Mouse (Mus musculus): ENCODE results near the gene Irf2bpl. TPM values are rescaled to one million over a fixed set of nuclear protein-coding genes. Genes with fewer than 3 reads are reported as not detected.
A peak's percentile ranks its signal among the peaks of the same experiment; 100 is the strongest.

The Irf2bpl gene
- polyA plus RNA-seq, 1 experiment from 2014 or later: 16.4 TPM

- Histone ChIP-seq H3K4me3 (ENCODE audit: low read depth, low read length) (no peak overlapping the region), H3K9me3 (replicated peaks; ENCODE audit: control insufficient read depth, low read length) (no peaks in the 10 kb centered on the region), H3K4me2 (ENCODE audit: low read depth, low read length) (no peak overlapping the region), H3K27me3 (ENCODE audit: control insufficient read depth, insufficient read depth, low read length) (no peaks in the 10 kb centered on the region), H3K4me1 (ENCODE audit: control insufficient read depth, insufficient read depth, low read length) (peaks cover 7% of the 10 kb centered on the region), H3K36me3 (replicated peaks; ENCODE audit: control insufficient read depth, insufficient read depth, low read depth, low read length) (no peaks in the 10 kb centered on the region), H3K9ac (replicated peaks; ENCODE audit: low read length) (no peak overlapping the region), H3K27ac (replicated peaks; ENCODE audit: low read depth, low read length) (no peak overlapping the region)
- WGBS: 78% methylated on average over 7 of the region's 7 CpGs
- ATAC-seq (replicated peaks; ENCODE audit: insufficient number of reproducible peaks, low FRiP score, low TSS enrichment, low read depth) (no peak), DNase-seq (ENCODE audit: low spot score) (no peak)
Observed at GRCm38 (mm10) chr12:86916796-86917573, 32.4 kb upstream of the Irf2bpl start.

- Histone ChIP-seq H3K4me3 (ENCODE audit: low read depth, low read length) (no peak overlapping the region), H3K4me2 (ENCODE audit: low read depth, low read length) (no peak overlapping the region), H3K9me3 (replicated peaks; ENCODE audit: control insufficient read depth, low read length) (no peaks in the 10 kb centered on the region), H3K27me3 (ENCODE audit: control insufficient read depth, insufficient read depth, low read length) (no peaks in the 10 kb centered on the region), H3K9ac (replicated peaks; ENCODE audit: low read length) (no peak overlapping the region), H3K36me3 (replicated peaks; ENCODE audit: control insufficient read depth, insufficient read depth, low read depth, low read length) (no peaks in the 10 kb centered on the region), H3K4me1 (ENCODE audit: control insufficient read depth, insufficient read depth, low read length) (peaks cover 11% of the 10 kb centered on the region), H3K27ac (replicated peaks; ENCODE audit: low read depth, low read length) (no peak overlapping the region)
- no peak for DNase-seq (ENCODE audit: low spot score)
- no peak for ATAC-seq (replicated peaks; ENCODE audit: insufficient number of reproducible peaks, low FRiP score, low TSS enrichment, low read depth)
- 82% methylated on average over 7 of the region's 7 CpGs for WGBS
Observed at GRCm38 (mm10) chr12:86915617-86916016, 31.0 kb upstream of the Irf2bpl start.

GRCm38 (mm10) chr12:86914756-86915155 is 30.2 kb upstream of the Irf2bpl start:
- H3K27me3 ChIP-seq (ENCODE audit: control insufficient read depth, insufficient read depth, low read length): no peaks in the 10 kb centered on the region
- H3K9ac ChIP-seq (replicated peaks; ENCODE audit: low read length): no peak overlapping the region
- H3K9me3 ChIP-seq (replicated peaks; ENCODE audit: control insufficient read depth, low read length): no peaks in the 10 kb centered on the region
- H3K4me1 ChIP-seq (ENCODE audit: control insufficient read depth, insufficient read depth, low read length): peaks cover 11% of the 10 kb centered on the region
- H3K36me3 ChIP-seq (replicated peaks; ENCODE audit: control insufficient read depth, insufficient read depth, low read depth, low read length): no peaks in the 10 kb centered on the region
- no peak overlapping the region for H3K27ac ChIP-seq (replicated peaks; ENCODE audit: low read depth, low read length)
- 56% methylated on average over 6 of the region's 6 CpGs for WGBS
- no peak overlapping the region for H3K4me2 ChIP-seq (ENCODE audit: low read depth, low read length)
- ATAC-seq (replicated peaks; ENCODE audit: insufficient number of reproducible peaks, low FRiP score, low TSS enrichment, low read depth) (no peak), DNase-seq (ENCODE audit: low spot score) (no peak)
- H3K4me3 ChIP-seq (ENCODE audit: low read depth, low read length): no peak overlapping the region

- Histone ChIP-seq H3K27me3 (ENCODE audit: control insufficient read depth, insufficient read depth, low read length) (no peaks in the 10 kb centered on the region), H3K4me3 (ENCODE audit: low read depth, low read length) (no peak overlapping the region), H3K9me3 (replicated peaks; ENCODE audit: control insufficient read depth, low read length) (no peaks in the 10 kb centered on the region), H3K9ac (replicated peaks; ENCODE audit: low read length) (no peak overlapping the region), H3K4me1 (ENCODE audit: control insufficient read depth, insufficient read depth, low read length) (peaks cover 11% of the 10 kb centered on the region), H3K4me2 (ENCODE audit: low read depth, low read length) (no peak overlapping the region), H3K36me3 (replicated peaks; ENCODE audit: control insufficient read depth, insufficient read depth, low read depth, low read length) (no peaks in the 10 kb centered on the region), H3K27ac (replicated peaks; ENCODE audit: low read depth, low read length) (no peak overlapping the region)
- 53% methylated on average over 2 of the region's 2 CpGs for WGBS
- ATAC-seq (replicated peaks; ENCODE audit: insufficient number of reproducible peaks, low FRiP score, low TSS enrichment, low read depth): no peak
- DNase-seq (ENCODE audit: low spot score): no peak
Observed at GRCm38 (mm10) chr12:86914351-86914750, 29.8 kb upstream of the Irf2bpl start.

- no peak overlapping the region for H3K9ac ChIP-seq (replicated peaks; ENCODE audit: low read length)
- H3K27me3 ChIP-seq (ENCODE audit: control insufficient read depth, insufficient read depth, low read length): no peaks in the 10 kb centered on the region
- no peak overlapping the region for H3K4me3 ChIP-seq (ENCODE audit: low read depth, low read length)
- no peaks in the 10 kb centered on the region for H3K9me3 ChIP-seq (replicated peaks; ENCODE audit: control insufficient read depth, low read length)
- ATAC-seq (replicated peaks; ENCODE audit: insufficient number of reproducible peaks, low FRiP score, low TSS enrichment, low read depth) (no peak), DNase-seq (ENCODE audit: low spot score) (peak; percentile 26)
- H3K4me1 ChIP-seq (ENCODE audit: control insufficient read depth, insufficient read depth, low read length): peaks cover 7% of the 10 kb centered on the region; the same call in 1 of the 2 replicates
- 0 out of 2 replicates have a peak overlapping the region, but pooled peaks have one; percentile 10 for H3K4me2 ChIP-seq (ENCODE audit: low read depth, low read length)
- no peaks in the 10 kb centered on the region for H3K36me3 ChIP-seq (replicated peaks; ENCODE audit: control insufficient read depth, insufficient read depth, low read depth, low read length)
- H3K27ac ChIP-seq (replicated peaks; ENCODE audit: low read depth, low read length): no peak overlapping the region
- WGBS: 7% methylated on average over 22 of the region's 22 CpGs
Observed at GRCm38 (mm10) chr12:86912335-86913093, 27.9 kb upstream of the Irf2bpl start.

- 37% methylated on average over 10 of the region's 10 CpGs for WGBS
- Histone ChIP-seq H3K9me3 (replicated peaks; ENCODE audit: control insufficient read depth, low read length) (no peaks in the 10 kb centered on the region), H3K4me1 (ENCODE audit: control insufficient read depth, insufficient read depth, low read length) (peaks cover 7% of the 10 kb centered on the region; the same call in 1 of the 2 replicates), H3K9ac (replicated peaks; ENCODE audit: low read length) (no peak overlapping the region), H3K4me2 (ENCODE audit: low read depth, low read length) (no peak overlapping the region), H3K27me3 (ENCODE audit: control insufficient read depth, insufficient read depth, low read length) (no peaks in the 10 kb centered on the region), H3K27ac (replicated peaks; ENCODE audit: low read depth, low read length) (no peak overlapping the region), H3K4me3 (ENCODE audit: low read depth, low read length) (no peak overlapping the region), H3K36me3 (replicated peaks; ENCODE audit: control insufficient read depth, insufficient read depth, low read depth, low read length) (no peaks in the 10 kb centered on the region)
- ATAC-seq (replicated peaks; ENCODE audit: insufficient number of reproducible peaks, low FRiP score, low TSS enrichment, low read depth) (no peak), DNase-seq (ENCODE audit: low spot score) (peak; percentile 39)
Observed at GRCm38 (mm10) chr12:86911482-86911931, 26.9 kb upstream of the Irf2bpl start.

GRCm38 (mm10) chr12:86906395-86906794 is 21.8 kb upstream of the Irf2bpl start:
- Histone ChIP-seq H3K36me3 (replicated peaks; ENCODE audit: control insufficient read depth, insufficient read depth, low read depth, low read length) (no peaks in the 10 kb centered on the region), H3K4me1 (ENCODE audit: control insufficient read depth, insufficient read depth, low read length) (peaks cover 2% of the 10 kb centered on the region), H3K9ac (replicated peaks; ENCODE audit: low read length) (no peak overlapping the region; the same call in 1 of the 2 replicates), H3K27ac (replicated peaks; ENCODE audit: low read depth, low read length) (no peak overlapping the region), H3K4me2 (ENCODE audit: low read depth, low read length) (no peak overlapping the region), H3K4me3 (ENCODE audit: low read depth, low read length) (no peak overlapping the region), H3K27me3 (ENCODE audit: control insufficient read depth, insufficient read depth, low read length) (no peaks in the 10 kb centered on the region), H3K9me3 (replicated peaks; ENCODE audit: control insufficient read depth, low read length) (no peaks in the 10 kb centered on the region)
- DNase-seq (ENCODE audit: low spot score) (peak; percentile 93), ATAC-seq (replicated peaks; ENCODE audit: insufficient number of reproducible peaks, low FRiP score, low TSS enrichment, low read depth) (peak; percentile 54)
- 3% methylated on average over 15 of the region's 15 CpGs for WGBS

GRCm38 (mm10) chr12:86905876-86906275 is 21.3 kb upstream of the Irf2bpl start:
- Histone ChIP-seq H3K36me3 (replicated peaks; ENCODE audit: control insufficient read depth, insufficient read depth, low read depth, low read length) (no peaks in the 10 kb centered on the region), H3K27ac (replicated peaks; ENCODE audit: low read depth, low read length) (no peak overlapping the region), H3K9ac (replicated peaks; ENCODE audit: low read length) (0 out of 2 replicates have a peak overlapping the region, but pooled peaks have one; percentile 22), H3K4me2 (ENCODE audit: low read depth, low read length) (no peak overlapping the region), H3K4me3 (ENCODE audit: low read depth, low read length) (no peak overlapping the region), H3K4me1 (ENCODE audit: control insufficient read depth, insufficient read depth, low read length) (no peaks in the 10 kb centered on the region; the same call in 1 of the 2 replicates), H3K9me3 (replicated peaks; ENCODE audit: control insufficient read depth, low read length) (no peaks in the 10 kb centered on the region), H3K27me3 (ENCODE audit: control insufficient read depth, insufficient read depth, low read length) (no peaks in the 10 kb centered on the region)
- ATAC-seq (replicated peaks; ENCODE audit: insufficient number of reproducible peaks, low FRiP score, low TSS enrichment, low read depth): peak; percentile 4; the same call in 1 of the 2 replicates
- WGBS: 73% methylated on average over 7 of the region's 7 CpGs
- DNase-seq (ENCODE audit: low spot score): no peak

All from embryonic facial prominence, embryonic 11.5 days (tissue).